Mouse (Mus musculus) lung, postnatal 36 days (tissue): Measurements from ENCODE around the gene Slc2a4.
"Not testable (repeated sequence)": the region's sequence is repeated elsewhere in the genome, so short reads cannot be mapped to it uniquely, and the experiment has no call there.

Source experiments
- DNase-seq: peaks from one replicate; pipeline ENCODE4 v3.0.0; 2022; ENCODE audit warnings: mixed read lengths

Gene Slc2a4

DNA sequence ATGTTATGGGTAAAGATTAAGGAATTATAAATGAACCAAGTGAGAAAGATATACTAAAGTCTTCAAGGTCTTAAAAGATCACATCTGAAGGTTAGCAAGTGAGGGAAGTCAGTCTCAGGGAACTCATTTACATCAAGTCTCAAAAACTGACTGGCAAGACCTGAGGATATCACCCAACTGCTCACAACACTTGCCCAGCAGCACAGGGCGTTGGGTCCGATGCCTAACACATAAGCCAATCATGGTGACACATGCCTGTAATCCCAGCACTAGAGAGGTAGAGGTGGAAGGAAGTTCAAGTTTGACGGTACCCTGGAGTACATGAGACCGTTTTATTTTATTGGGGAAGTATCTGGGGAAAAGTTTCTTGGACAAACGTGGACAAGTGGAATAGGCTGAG lies 29.9 kb downstream of the Slc2a4 start:
- no peak for DNase-seq

DNA sequence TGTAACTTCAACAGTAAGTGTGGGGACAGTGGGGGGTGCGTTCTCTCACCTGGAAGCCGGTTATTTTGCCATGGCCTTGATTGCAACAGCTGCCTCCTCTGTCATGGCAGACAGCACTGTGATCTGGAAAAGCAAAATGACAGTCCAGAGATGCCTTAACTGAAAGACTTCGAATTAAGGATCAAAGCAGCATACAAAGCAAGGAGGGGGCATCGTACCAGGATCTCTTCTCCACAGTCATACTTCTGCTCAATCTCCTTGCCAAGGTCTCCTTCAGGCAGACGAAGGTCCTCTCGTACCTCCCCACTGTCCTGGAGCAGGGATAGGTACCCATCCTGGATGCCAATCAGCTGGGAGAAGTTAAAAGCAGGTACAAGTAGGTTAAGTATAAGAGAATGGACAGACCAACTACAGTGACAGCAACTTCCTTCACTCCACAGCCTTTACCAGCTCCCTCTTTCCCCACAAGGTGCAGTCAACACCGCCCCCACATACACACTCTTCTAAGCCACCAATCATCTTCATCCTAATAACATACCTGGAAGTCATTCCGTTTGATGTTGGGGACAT lies 30.5 kb downstream of the Slc2a4 start:
- no peak for DNase-seq

DNA sequence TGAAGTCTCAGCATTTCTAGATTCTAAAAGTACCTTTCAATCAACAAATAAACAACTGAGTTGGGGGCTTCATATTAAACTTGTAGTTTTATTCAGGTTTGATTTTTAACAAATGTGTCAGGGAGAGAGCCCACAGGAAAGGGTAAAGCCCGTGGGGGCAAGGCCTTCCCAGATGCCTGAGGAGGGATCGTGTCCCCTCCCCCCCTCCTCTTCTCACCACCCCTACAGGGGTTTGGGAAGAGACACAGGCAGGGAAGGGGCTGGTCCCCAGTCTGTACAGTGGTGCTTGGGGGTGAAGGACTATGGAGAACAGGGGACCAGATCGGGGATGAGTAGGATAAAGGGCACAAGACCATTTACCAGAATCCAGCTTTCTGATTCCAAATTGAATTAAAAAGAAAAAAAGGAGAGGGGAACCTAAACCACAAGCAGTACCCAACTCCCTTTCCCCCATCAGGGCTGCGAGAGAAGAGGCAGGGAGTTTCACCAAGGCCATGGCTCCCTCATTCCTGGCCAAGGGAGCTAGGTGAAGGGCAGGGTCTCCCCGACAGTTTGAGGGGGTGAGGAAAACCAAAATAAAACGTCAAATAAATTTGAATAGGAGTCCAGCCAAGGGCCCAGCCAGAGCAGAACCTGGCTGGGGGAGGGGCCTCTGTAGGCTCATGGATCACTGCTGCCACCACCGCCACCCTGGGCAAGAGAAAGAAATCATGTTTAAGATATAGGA lies 31.2 kb downstream of the Slc2a4 start:
- not testable (repeated sequence) for DNase-seq

DNA sequence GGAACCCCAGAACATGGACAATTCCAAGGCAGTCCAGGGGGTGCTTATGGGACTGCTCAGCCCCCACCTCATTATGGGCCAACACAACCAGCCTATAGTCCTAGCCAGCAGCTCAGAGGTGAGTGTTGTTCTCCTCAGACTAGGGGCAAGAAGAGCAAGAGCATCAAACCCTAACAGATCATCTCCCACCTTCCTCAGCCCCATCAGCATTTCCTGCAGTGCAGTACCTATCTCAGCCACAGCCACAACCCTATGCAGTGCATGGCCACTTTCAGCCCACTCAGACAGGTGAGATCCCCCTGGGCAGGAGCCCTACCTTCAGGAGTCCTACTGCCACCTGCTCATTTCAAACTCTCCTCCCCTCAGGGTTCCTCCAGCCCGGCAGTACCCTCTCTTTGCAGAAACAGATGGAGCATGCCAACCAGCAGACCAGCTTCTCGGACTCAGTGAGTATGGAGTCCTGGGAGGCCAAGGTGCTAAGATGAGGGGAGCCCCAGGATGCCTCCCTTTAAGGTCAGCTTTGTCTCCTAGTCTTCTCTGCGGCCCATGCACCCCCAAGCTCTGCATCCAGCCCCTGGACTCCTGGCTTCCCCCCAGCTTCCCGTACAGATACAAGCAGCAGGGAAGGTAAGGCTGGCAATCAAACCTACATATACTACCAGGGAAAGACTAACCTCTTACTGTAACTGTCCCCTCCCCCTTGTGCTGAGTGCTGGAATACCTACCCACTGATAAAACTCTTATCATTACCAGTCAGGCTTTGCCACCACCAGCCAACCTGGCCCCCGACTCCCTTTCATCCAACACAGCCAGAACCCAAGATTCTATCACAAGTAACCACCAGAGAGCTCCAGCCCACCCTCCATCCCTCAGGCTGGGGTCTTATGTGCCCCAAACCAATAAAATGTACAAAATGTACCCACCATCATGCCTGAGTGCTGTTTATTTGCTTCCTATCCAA lies 32.0 kb downstream of the Slc2a4 start:
- no peak for DNase-seq

DNA sequence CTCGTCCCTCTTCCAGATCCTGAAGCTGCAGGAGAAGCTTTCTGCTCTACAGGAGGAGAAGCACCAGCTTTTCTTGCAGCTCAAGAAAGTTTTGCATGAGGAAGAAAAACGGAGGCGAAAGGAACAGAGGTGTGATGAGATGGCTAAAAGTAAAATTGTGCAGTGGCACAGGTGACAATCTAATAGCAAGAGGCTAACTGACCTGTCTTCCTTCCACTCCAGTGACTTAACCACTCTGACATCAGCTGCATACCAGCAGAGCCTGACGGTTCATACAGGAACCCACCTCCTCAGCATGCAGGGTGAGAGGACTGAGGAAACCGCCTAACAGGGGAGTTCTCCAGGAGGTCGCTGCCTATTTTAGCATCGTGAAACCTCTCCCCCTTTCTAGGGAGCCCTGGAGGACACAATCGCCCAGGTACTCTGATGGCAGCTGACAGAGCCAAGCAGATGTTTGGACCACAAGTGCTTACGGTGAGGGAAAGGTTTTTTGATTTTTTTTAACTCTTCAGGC lies 33.0 kb downstream of the Slc2a4 start:
- no peak for DNase-seq

DNA sequence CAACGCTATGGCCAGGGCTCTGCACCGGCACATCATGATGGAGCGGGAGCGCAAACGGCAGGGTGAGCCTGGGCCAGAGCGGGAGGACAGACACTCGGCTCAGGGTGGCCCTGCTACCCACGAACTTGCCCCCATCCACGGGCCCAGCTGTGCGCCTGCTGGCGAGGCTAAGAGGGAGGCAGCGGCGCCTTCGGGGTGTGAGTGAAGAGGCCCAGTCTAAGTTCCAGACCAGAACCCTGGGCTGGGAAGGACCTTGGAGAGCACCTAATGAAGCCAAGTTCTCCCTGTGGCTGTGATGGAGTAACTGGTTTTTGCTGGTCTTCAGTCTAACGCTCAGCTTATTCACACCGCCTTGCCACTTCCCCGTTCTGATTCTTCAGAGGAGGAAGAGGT lies 33.6 kb downstream of the Slc2a4 start:
- no peak for DNase-seq

DNA sequence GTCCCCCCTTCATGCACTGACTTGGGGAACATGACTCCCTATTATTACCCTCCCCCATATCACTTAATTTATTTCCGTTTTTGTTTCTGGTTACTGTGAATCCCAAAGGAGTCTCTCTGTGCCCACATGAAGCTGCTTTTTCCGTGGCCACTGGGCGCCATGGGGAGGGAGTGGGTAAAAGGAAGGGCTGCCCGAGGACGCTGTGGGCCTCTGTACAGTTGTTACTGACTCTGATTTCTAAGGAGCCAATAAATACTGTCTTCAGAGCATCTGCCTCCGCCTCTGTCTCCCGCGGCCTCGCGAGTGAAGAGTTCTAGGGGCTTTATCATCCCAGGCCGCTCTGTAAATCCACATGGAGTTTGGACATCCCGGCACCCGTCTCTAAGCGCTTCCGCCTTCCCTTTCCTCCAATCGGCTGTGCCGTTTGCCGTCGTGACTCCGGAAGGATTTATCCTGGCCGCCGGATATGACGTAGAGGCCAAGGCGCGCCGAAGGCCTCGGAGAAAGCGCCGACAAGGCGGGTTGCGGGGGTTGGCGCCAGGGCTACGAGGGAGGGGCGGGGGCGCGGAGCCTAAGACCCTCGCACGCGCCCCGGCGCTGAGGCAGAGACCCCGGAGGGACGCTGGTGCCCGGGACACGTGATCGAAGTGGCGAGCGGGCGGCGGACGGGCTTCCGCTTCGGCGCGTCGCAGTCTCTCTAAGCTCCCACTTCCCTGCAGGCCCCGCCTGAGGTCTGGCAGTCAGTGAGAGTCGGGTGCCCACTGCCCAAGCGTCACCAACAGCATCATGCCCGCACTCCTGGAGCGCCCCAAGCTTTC lies 34.2 kb downstream of the Slc2a4 start, which contains the start of gene Gps2:
Gps2 (plus strand) TSS at position 335 of the 818 bp plus-strand sequence.
- DNase-seq = peak; percentile 95

DNA sequence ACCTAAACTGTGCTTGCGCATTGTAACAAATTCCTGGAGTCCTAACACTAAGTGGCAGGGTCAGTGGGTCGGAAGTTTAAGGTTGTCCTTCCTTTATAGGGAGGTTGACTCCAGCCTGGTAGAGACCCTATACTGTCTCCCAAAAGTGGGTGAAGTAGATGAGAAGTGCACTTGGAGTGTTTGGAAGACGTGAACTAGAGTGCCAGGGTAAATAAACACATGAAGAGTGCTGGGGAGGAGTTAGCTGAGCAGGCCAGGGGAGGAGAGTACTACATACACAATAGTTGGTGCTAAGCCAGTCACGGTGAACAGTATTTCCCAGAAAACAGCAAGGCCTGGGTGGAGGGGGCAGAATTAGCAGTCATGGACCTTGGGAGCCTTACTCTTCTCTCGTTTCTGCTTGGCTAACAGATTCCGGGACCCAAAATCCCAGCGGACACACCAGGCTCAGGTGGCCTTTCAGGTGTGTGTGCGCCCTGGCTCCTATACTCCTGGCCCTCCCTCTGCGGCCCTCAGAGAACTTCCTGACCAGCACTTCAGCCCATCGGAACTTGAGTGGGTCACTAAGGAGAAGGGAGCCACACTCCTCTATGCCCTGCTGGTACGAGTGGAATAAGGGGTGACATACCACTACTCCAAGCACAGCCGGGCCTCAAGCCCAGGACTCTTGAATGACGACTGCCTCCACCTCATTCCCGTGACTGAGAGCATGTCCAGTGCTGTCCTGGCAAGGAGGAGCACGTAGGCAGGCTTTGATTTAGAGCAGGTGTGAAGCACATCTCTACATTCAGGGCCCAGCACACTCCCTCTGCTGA lies 35.1 kb downstream of the Slc2a4 start:
- DNase-seq = peak; percentile 76

DNA sequence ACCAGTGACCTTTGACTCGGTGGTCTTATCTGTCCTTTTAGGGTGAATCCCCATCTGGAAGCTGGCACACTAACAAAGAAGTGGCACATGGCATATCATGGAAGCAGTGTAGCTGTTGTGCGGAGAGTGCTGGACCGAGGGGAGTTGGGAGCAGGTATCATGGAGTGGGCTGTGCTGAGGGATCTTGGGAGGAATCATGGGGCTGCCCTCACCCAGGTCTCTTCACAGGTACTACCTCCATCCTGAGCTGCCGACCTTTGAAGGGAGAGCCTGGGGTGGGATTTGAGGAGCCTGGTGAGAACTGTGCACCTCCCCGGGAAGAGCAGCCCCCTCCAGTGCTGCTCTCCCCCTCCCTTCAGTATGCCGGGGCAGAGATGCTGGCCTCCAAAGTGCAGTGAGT lies 36.3 kb downstream of the Slc2a4 start:
- DNase-seq = no peak

DNA sequence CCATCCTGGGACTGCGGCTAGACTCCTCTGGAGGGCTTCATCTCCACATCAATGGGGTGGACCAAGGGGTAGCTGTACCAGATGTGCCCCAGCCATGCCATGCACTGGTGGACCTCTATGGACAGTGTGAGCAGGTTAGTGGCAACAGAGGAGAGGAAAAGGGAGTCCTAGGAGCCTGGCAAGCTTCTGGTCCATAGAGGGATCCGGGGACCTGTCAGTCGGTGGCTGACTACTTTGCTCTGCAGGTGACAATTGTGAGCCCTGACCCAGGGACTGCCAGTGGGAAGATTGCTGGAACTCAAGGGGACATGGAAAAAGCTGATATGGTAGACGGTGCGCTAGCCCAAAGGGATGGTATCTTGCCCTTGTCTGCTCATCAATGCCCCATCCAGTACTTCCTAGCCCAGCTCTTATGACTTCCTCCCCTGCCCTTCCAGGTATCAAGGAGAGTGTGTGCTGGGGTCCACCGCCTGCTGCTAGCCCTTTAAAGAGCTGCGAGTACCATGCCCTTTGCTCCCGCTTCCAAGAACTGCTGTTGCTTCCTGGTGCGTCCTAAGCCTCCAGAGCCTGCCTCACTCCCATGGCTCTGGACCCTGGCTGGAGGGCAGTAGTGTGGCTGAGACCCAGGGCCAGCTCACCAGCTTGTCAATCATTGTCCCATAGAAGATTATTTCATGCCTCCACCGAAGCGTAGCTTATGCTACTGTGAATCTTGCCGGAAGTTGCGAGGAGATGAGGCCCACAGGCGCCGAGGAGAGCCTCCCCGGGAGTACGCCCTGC lies 37.0 kb downstream of the Slc2a4 start:
- no peak for DNase-seq

DNA sequence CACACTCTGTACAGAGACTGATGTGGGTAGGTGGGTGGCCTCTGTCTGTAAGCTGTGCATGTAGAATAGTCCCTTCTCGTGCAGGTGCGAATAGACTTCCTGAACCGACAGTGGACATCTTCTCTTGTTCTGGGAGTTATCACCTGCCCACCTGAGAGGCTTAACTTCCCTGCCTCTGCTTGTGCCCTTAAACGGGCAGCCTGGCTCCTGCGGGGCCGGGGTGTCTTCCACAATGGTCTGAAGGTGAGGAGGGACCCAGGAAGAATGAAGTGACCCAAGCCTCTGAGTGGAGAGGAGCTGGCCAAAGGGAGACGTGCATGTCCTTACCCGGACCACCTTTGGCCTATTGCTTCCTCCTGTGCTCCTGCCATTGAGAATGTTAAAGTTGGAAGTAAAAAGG lies 37.8 kb downstream of the Slc2a4 start:
- DNase-seq = no peak

DNA sequence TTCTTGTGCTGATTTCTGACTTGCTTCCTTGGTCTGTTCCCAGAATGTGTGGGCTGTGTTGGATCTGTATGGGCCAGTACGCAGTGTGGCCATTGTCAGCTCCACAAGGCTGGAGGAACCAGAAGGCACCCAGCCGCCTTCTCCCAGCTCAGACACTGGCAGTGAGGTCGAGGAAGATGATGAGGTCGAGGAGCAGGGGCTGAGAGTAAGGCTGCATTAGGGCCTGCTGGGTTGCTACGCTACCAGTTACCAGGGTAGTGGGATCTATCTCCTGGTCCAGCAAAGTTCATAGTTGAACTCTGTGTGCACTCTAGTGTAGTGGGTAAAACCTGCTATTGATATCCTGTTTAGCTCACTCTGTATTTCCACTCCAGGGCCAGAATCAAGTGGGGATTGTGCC lies 38.8 kb downstream of the Slc2a4 start:
- no peak for DNase-seq

DNA sequence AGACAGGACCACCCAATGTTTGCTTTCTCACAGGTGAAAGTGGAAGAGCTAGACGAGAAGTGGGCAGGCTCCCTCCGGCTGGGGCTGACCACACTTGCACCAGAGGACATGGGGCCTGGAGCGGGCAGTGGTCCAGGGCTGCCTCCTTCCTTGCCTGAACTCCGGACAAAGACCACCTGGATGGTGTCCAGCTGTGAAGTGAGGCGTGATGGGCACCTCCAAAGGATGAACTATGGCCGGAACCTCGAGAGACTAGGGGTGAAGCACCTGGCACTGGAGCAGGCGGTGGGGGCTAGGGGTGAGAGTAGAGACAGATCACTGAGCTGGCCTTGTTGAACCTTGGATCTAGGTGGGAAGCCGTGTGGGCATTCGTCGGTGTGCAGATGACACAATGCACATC lies 39.3 kb downstream of the Slc2a4 start:
- no peak for DNase-seq

DNA sequence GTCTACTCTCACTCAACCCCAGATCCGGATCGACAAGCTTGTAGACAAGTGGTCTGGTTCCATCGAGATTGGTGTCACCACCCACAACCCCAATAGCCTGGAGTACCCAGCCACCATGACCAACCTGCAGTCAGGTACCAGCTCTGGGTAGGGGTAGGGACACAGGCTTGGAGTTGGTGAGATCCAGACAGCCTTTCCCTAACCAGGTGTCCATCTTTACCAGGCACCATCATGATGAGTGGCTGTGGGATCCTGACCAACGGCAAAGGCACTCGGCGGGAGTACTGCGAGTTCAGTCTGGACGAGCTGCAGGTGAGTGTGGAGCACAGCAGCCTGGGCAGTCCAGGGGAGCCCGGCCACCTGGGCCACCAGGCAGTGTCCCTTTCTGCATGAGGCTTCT lies 43.7 kb downstream of the Slc2a4 start:
- DNase-seq = no peak

DNA sequence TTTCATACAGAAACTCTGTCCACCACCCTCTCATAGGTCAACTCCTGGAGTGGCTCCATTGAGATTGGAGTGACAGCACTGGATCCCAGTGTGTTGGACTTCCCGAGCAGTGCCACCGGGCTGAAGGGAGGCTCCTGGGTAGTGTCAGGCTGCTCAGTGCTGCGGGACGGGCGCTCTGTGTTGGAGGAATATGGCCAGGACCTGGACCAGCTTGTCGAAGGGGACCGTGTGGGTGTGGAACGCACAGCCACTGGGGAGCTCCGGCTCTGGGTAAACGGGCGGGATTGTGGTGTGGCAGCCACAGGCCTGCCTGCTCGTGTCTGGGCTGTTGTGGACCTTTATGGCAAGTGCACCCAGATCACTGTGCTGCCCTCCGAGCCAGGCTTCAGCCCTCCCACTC lies 45.0 kb downstream of the Slc2a4 start:
- no peak for DNase-seq

DNA sequence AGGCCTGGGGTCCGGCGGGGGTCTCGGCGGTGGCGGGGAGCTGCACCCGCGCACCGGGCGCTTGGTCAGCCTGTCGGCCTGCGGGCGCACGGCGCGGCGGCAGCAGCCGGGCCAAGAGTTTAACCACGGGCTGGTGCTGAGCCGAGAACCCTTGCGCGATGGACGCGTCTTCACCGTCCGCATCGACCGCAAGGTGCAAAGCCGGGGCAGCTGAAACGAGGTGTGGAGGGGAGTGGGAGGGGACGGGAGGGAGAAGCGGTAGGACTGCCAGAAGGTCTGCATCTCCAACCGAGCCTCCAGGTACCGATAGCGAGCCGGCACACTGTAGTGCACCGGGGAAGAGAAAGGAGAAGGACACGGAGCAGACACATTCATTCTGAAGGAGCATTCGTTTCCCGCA lies 46.0 kb downstream of the Slc2a4 start:
- DNase-seq = no peak

DNA sequence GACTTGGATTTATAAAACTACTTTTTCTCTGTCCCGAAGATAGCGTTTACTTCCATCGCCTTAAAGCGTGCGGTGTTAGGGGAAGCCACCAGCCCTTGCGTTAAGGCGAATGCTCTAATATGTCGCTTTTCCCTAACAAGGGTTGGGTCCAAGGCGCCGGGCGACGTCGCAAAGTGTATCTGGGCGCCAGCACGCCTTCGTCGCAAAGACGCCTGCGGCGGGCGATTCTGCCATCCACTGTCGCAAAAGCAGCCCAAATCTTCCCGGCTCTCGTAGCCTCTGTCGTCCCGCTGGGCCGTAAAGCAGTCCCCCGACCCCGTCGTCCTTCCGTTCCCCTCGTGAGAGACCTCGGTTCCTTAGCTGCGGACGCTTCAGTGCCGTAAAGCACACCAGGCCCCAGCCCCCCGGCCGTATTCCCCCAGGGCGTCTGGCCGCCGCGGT lies 46.6 kb downstream of the Slc2a4 start:
- DNase-seq = peak; percentile 96

DNA sequence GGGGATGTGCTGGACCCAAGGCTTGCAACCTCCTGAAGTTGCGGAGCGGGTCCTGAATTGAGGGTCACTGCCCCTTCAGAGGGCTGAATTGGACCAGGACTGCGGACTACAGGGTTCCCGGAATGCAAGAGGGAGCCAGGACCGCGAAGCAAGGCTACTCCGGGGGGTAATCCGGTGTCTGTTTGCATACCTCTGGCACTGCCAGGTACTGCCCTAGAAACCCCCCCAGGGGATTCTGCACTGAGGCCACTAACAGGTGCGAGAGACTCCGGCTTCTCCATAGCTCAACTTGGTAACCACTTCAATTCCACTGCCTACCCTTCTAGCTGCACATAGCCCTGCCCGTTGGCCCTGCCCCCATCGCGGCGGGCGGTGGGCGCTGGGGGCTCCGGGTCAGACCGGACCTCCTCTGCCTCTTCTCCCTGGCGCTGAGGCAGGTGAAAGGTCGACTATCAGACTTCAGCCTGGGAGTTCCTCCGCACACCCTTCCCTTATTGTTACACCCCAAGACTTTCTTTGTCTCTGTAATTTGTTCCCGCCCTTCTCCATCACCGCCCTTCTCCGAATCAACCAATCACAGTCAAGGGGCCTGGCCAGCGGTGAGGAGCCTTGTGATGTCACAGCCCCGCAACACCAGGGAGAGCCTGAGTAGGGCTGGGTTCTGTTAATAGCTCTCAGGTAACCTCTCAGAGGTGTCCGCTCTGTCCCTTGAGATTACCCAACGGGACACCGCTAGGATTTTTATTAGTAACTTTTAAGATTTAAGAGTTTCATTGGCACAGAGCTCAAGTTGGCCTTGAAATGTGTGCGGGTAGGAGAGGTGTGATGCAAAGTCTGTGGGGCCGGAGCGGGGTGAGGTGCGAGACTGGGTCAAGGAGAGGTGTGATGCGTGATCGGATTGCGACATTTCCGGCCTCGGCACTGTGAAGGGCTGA lies 47.2 kb downstream of the Slc2a4 start, which contains the start of the genes 2810408A11Rik and Neurl4:
2810408A11Rik (minus strand) TSS at position 517 of the 935 bp plus-strand sequence.
Neurl4 (plus strand) TSS at position 602 of the 935 bp plus-strand sequence.
- DNase-seq = peak; percentile 96

DNA sequence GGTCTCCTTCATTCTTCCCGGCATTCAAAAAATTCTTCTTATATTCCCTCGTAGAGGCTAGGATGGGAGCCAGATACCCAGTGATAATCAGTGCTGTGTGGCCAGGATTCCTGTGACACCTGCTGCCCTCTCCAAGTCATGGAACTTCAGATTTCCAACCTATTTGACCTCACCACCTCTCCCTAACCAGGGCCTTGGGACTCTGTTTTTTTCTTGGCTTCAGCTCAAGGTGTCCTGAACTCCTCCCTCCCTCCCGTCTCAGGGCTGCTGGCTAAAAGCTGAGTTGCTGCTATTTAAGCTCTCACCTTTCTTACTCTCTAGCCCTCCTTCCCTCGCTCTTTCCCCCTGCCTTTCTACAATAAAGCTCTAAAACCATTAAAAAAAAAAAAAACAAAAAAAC lies 48.1 kb downstream of the Slc2a4 start:
- no peak for DNase-seq
